Mouse (Mus musculus) inflammation-experienced regulatory T-cells, adult 6 months (primary cell): ENCODE data around the gene Ppp1r21. TPM values are rescaled to one million over a fixed set of nuclear protein-coding genes. Genes with fewer than 3 reads are reported as not detected.
A peak's percentile ranks its signal among the peaks of the same experiment; 100 is the strongest.

ENCODE experiments used
- ATAC-seq: one replicate; pipeline ENCODE4 v1.8.0; 2017
- polyA plus RNA-seq, 3 experiments: library from polyadenylated mRNA; unstranded; fragments of 100-300 nt; shearing (Covaris generic); gene quantifications; one replicate each; pipeline ENCODE4 v1.2.1; 2017

The Ppp1r21 gene
- 10 to 100 TPM; 16.8 to 31.9 (median 28.2) TPM for polyA plus RNA-seq

GRCm38 (mm10) chr17:88529519-88530235, at the start of gene Ppp1r21:
Gene Ppp1r21, plus strand, starts transcription at chr17:88530118.
- peak; percentile 88 for ATAC-seq

GRCm38 (mm10) chr17:88480369-88480768, 49.5 kb upstream of the Ppp1r21 start:
- no peak for ATAC-seq

- ATAC-seq, result no peak
These were observed 48.9 kb upstream of the Ppp1r21 start for GRCm38 (mm10) chr17:88481062-88481461.

GRCm38 (mm10) chr17:88481587-88481986, 48.3 kb upstream of the Ppp1r21 start:
- no peak for ATAC-seq

GRCm38 (mm10) chr17:88484539-88484938, 45.4 kb upstream of the Ppp1r21 start:
- peak; percentile 39 for ATAC-seq

- ATAC-seq, result no peak
These were observed 45.0 kb upstream of the Ppp1r21 start for GRCm38 (mm10) chr17:88484951-88485350.

GRCm38 (mm10) chr17:88490546-88490945, 39.4 kb upstream of the Ppp1r21 start:
- ATAC-seq, result no peak

GRCm38 (mm10) chr17:88491366-88492106, 38.4 kb upstream of the Ppp1r21 start:
- ATAC-seq, result peak; percentile 32

- no peak for ATAC-seq
These were observed 37.8 kb upstream of the Ppp1r21 start for GRCm38 (mm10) chr17:88492107-88492460.

GRCm38 (mm10) chr17:88493551-88493950, 36.4 kb upstream of the Ppp1r21 start:
- no peak for ATAC-seq

- no peak for ATAC-seq
These were observed 35.7 kb upstream of the Ppp1r21 start for GRCm38 (mm10) chr17:88494121-88494771.

- ATAC-seq, result no peak
These were observed 35.2 kb upstream of the Ppp1r21 start for GRCm38 (mm10) chr17:88494772-88495132.

GRCm38 (mm10) chr17:88498090-88498682, 31.7 kb upstream of the Ppp1r21 start:
- ATAC-seq, result no peak

- ATAC-seq, result no peak
These were observed 25.9 kb upstream of the Ppp1r21 start for GRCm38 (mm10) chr17:88504056-88504455.

GRCm38 (mm10) chr17:88505275-88505723, 24.6 kb upstream of the Ppp1r21 start:
- no peak for ATAC-seq

- ATAC-seq, result no peak
These were observed 24.0 kb upstream of the Ppp1r21 start for GRCm38 (mm10) chr17:88505941-88506340.

GRCm38 (mm10) chr17:88507376-88507775, 22.5 kb upstream of the Ppp1r21 start:
- ATAC-seq, result no peak

GRCm38 (mm10) chr17:88508846-88509508, 20.9 kb upstream of the Ppp1r21 start:
- no peak for ATAC-seq

- no peak for ATAC-seq
These were observed 19.9 kb upstream of the Ppp1r21 start for GRCm38 (mm10) chr17:88509999-88510398.

GRCm38 (mm10) chr17:88511095-88511551, 18.8 kb upstream of the Ppp1r21 start:
- peak; percentile 95 for ATAC-seq

- no peak for ATAC-seq
These were observed 13.4 kb upstream of the Ppp1r21 start for GRCm38 (mm10) chr17:88516477-88516876.

GRCm38 (mm10) chr17:88527781-88528180, 2.1 kb upstream of the Ppp1r21 start:
- no peak for ATAC-seq
